Mouse (Mus musculus) common myeloid progenitor, adult 5-6 weeks (primary cell): Measurements from ENCODE around the gene Cdh16. TPM values are rescaled to one million over a fixed set of nuclear protein-coding genes. Genes with fewer than 3 reads are reported as not detected.

ENCODE experiments used
- ATAC-seq: replicated peaks from 2 replicates; pipeline ENCODE4 v1.8.0; 2016; ENCODE audit warnings: low read depth, mild to moderate bottlenecking, moderate TSS enrichment, inconsistent platforms; ENCODE audit not compliant: poor library complexity, severe bottlenecking
- total RNA-seq: library from RNA; stranded (forward); fragments of 200-1000, 187-1606 nt; gene quantifications from 2 replicates; pipeline ENCODE4 v1.2.3, GENCODE M21; 2017

The Cdh16 gene
- total RNA-seq, 1 experiment from 2014 or later = not detected

DNA sequence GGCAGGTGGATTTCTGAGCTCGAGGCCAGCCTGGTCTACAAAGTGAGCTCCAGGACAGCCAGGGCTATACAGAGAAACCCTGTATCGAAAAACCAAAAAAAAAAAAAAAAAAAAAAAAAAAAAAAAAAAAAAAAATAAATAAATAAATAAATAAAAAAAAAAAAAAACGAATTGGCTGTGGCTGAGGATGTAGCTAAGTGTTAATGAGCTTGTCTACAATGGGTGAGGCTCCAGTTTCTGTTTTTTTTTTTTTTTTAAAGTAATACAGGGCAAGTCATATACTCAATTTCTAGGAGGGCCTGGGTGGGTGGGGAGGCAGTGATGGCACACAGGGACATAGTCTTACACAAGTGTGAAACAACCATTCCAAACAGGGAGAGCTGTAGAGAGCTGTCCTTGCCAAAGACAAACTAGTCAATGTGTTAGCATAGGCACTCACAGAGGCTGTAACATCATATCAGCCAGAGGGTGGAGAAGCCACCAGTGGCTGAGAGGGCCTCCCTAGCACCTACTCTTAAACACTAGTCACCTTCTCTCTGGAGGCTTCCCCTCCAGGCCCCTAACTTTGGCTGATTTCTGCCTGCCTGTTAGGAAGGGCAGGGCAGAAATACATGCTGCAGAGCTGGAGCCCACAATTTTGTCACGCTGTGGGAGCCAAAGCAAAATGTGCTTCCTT, 3.0 kb upstream of the Cdh16 start:
- no peak for ATAC-seq

DNA sequence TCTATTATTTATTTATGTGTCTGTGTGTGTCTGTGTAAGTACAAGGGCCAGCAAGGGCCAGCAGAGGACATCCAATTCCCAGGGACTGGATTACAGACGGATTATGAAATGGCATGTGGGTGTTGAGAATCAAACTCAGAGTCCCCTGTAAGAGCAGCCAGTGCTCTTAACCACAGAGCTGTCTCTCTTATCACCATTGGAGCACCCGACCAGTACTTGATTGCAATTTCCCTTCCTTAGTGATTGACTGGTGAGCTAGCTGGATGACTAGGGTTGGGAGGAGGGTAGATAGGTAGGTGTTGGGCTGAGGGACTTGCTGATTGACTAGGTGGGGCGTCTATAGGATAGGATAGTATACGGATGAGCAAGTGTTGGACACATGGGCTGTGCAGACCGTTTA, 3.4 kb downstream of the Cdh16 start:
- ATAC-seq = no peak

- ATAC-seq = no peak
Measured at GRCm38 (mm10) chr8:104613119-104613518, 11.1 kb downstream of the Cdh16 start.

GRCm38 (mm10) chr8:104611613-104612012, 12.6 kb downstream of the Cdh16 start:
- no peak for ATAC-seq

DNA sequence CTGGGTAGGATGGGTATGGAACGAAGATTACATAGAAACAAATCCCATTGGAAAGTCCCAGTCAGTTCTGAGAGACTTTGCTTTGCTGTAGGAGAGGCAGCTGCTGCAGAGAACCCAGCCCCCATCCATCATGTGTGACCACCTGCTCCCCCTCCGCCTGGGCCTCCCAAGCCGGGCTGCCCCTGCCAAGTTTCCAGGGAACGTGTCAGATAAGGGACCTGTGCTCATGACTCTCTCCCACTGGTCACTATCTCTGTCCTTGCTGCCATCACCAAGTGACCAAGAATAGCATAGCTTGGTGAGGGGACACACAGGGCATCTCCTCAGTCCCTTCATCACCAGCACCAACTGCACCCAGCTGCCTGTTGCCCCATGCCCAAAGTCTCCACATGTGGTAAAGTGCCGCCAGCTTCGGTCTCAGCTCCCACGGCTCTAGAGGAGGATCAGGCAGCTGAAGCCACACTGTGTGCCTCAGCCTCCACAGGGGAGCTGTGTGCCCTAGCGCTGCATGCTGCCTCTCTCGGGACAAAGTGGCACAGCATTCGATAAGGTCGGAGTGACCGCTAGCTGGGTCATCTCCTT, 13.9 kb downstream of the Cdh16 start:
- no peak for ATAC-seq

DNA sequence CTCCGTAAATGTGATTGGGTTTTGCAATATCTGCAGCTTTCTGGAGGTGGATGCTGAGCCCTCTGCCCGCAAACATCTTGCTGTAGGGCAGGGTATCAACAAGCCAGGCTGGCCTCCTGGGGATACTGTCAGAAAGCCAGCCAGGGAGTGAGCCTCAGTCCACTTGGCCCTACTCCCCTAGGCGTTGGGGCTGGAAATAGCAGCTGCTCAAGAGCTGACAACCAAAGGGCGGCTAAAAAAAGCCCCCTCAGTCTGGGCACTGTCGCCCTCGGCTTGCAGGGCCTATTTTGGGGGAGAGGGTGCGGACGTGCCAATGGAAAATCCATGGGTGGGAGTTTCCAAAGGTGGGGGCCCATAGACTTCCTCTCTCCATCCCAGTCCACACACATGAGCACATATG, 15.0 kb downstream of the Cdh16 start:
- no peak for ATAC-seq

DNA sequence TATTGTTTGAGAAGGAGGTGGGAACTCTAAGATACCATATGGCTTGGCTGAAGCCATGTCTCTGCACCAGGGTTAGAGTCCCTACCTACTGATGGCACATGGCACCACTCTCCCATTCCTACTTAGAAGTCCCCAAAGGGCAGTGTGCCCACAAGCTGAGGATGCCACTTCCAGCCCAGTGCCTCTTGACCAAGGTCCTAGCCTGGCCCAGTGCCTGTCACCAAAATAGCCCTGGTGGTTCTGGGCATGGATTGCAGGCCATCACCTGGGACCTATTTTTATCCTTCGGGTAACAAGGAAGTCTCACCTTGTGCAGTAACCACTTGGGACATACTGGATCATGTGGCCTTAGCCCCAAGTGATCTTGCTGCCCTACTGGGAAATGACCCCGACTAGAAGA, 16.3 kb downstream of the Cdh16 start:
- no peak for ATAC-seq

DNA sequence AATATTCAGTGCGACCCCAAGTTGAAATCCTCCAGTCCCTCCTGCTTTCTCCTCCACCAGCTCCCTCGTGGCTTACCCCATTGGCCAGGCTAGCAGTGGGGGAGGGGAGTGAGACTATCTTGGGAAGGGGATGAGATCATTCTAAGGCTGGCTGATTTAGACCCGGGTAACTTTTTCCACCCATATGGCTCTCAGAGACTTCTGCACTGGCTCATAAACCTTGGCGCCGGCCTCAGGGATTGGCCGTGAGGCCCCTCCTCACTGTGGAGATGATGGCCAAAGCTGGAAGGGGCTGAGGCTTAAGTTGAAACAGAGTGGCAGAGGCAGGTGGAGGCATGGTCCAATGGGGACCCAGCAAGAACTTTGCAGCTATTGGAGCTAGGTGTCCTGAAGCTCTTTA, 17.9 kb downstream of the Cdh16 start:
- no peak for ATAC-seq

GRCm38 (mm10) chr8:104603245-104603593, 21.0 kb downstream of the Cdh16 start:
- no peak for ATAC-seq

GRCm38 (mm10) chr8:104602468-104603244, 21.5 kb downstream of the Cdh16 start:
- ATAC-seq = peak; percentile 99

DNA sequence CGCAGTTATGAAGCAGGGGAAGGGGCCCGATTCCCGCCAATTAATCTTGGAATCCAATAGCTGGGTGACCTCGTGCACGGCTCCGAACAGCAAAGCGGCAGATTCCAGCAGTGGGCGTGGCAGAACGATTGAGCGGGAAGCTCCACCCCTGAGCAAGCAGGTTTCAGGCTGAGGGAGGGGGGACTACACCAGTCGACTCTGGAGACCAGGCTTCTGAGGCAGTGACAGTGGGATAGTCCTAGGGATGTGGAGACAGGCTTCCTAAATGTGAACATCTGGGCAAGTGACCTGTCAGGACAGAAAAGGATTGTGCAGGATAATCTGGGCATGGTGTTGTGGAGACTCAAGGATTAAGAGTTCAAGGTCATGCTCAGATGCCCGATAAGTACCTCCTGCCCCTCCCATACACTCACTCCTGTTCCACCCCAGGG, 22.2 kb downstream of the Cdh16 start:
- ATAC-seq = 0 out of 2 replicates have a peak, but pooled peaks have one; percentile 2

GRCm38 (mm10) chr8:104601386-104601785, 22.8 kb downstream of the Cdh16 start:
- no peak for ATAC-seq

GRCm38 (mm10) chr8:104598496-104598895, 25.7 kb downstream of the Cdh16 start:
- no peak for ATAC-seq

GRCm38 (mm10) chr8:104597656-104598055, 26.5 kb downstream of the Cdh16 start:
- no peak for ATAC-seq

- ATAC-seq = peak; percentile 73
Measured at GRCm38 (mm10) chr8:104595773-104596536, 28.2 kb downstream of the Cdh16 start.

GRCm38 (mm10) chr8:104594611-104595362, 29.4 kb downstream of the Cdh16 start:
- no peak for ATAC-seq

DNA sequence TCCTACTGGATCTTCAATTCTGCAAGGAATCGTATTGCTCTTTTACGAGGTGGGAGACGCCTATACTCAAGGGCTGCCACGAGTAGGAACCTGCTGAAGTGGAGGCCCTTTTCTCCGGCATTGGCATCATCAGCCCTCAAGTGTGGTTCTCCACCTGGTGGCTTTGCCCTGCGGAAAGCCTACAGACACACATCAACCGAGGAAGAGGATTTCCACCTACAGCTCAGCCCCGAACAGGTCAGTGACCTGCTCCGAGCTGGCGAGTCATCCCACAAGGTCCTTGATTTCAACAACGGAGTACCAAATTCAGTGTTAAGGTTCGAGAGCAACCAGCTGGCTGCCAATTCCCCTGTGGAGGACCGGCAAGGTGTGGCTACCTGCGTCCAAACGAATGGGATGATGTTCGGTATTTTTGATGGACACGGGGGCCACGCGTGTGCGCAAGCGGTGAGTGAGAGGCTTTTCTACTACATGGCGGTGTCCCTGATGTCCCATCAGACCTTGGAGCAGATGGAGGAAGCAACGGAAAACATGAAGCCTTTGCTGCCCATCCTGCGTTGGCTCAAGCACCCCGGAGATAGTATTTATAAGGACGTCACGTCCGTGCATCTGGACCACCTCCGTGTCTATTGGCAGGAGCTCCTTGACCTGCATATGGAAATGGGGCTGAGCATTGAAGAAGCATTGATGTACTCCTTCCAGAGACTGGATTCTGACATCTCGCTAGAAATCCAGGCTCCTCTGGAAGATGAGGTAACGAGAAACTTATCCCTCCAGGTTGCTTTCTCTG, 30.5 kb downstream of the Cdh16 start:
- no peak for ATAC-seq

- ATAC-seq = no peak
Measured at GRCm38 (mm10) chr8:104592566-104592965, 31.6 kb downstream of the Cdh16 start.

DNA sequence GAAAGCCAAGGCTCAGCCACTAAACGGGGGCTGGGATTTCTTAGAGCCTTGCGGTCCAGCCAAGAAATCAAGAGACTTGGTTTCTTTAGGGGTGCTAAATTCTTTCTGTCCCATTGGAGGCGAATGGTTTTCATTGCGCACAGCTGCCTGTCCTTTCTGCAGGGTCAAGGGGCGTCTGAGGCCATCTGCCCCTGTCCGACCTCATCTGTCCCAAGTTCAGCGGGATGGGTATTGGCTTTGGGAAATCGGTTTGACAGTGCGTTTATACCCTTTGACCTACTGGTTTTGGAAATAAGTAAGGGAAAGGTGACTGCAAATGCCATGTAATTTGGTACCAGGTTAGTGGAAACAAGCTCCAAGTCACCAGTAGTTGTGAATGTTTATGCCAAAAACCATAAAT, 32.3 kb downstream of the Cdh16 start:
- ATAC-seq = no peak
